Mouse (Mus musculus) lung, embryonic 14.5 days (tissue): ENCODE results near the gene Pla2g1b. TPM values are rescaled to one million over a fixed set of nuclear protein-coding genes. Genes with fewer than 3 reads are reported as not detected.

ENCODE experiments used
- ATAC-seq: fragments of 200-750 bp; cut with Nextera tagmentation; 2 replicates; pipeline ENCODE4 v1.8.0; 2017; ENCODE audit warnings: mild to moderate bottlenecking, moderate TSS enrichment, moderate library complexity; ENCODE audit not compliant: insufficient read depth
- DNase-seq: peaks from one replicate; pipeline ENCODE4 v3.0.0-alpha.2; 2015
- H3K27ac ChIP-seq: fragments of 300-500 bp; sonication (generic); 2 replicates; pipeline ENCODE4 v1.5.1; 2014; ENCODE audit warnings: low read depth, mild to moderate bottlenecking, moderate library complexity
- H3K27me3 ChIP-seq: fragments of 300-500 bp; sonication (generic); 2 replicates; pipeline ENCODE4 v1.6.1; 2014; ENCODE audit warnings: low read length, control low read depth; ENCODE audit not compliant: insufficient read depth
- H3K36me3 ChIP-seq: fragments of 300-500 bp; sonication (generic); 2 replicates; pipeline ENCODE4 v1.6.1; 2014; ENCODE audit warnings: control low read depth; ENCODE audit not compliant: insufficient read depth
- H3K4me1 ChIP-seq: fragments of 300-500 bp; sonication (generic); 2 replicates; pipeline ENCODE4 v1.6.1; 2014; ENCODE audit warnings: antibody characterized with exemption, control low read depth; ENCODE audit not compliant: insufficient read depth
- H3K4me2 ChIP-seq: fragments of 300-500 bp; sonication (generic); 2 replicates; pipeline ENCODE4 v1.6.1; 2014; ENCODE audit warnings: mild to moderate bottlenecking
- H3K4me3 ChIP-seq: fragments of 300-500 bp; sonication (generic); 2 replicates; pipeline ENCODE4 v1.5.1; 2014; ENCODE audit warnings: low read depth, low read length
- H3K9ac ChIP-seq: fragments of 300-500 bp; sonication (generic); 2 replicates; pipeline ENCODE4 v1.6.1; 2014
- H3K9me3 ChIP-seq: fragments of 300-500 bp; sonication (generic); 2 replicates; pipeline ENCODE4 v1.6.1; 2016; ENCODE audit warnings: low read depth, low read length, control low read depth
- CTCF ChIP-seq: IDR thresholded peaks from 2 replicates; pipeline ENCODE4 v1.5.1; 2016; ENCODE audit warnings: antibody characterized with exemption, low read depth
- WGBS: fragments of 180-500 bp; shearing (Covaris S2); extraction: QIAGEN DNeasy Blood & Tissue Kit; methylation state at CpG from one replicate; pipeline ENCODE4 v1.1.7; 2014; 5-methylcytosine and 5-hydroxymethylcytosine counted together
- polyA plus RNA-seq: library from polyadenylated mRNA; unstranded; fragments of >200 nt; fragmentation: Nextera tagmentation; extraction: Ambion mirVana; gene quantifications from 2 replicates; pipeline ENCODE4 v1.2.1, GENCODE M21; 2014

Pla2g1b gene
- polyA plus RNA-seq, result 4.5 and 5.6 TPM in 2 replicates

GRCm38 (mm10) chr5:115465642-115466420 lies at the start of gene Pla2g1b:
Gene Pla2g1b (plus strand): TSS chr5:115466262.
- H3K27ac ChIP-seq, result no peak within 1 kb of the TSS
- peak; percentile 34; the same call in 1 of the 2 replicates for TF ChIP-seq CTCF
- no peaks in the 10 kb centered on the region for H3K9me3 ChIP-seq
- H3K9ac ChIP-seq, result no peak within 1 kb of the TSS
- no peaks in the 10 kb centered on the region for H3K36me3 ChIP-seq
- no peaks in the 10 kb centered on the region for H3K27me3 ChIP-seq
- no peak within 1 kb of the TSS for H3K4me2 ChIP-seq
- H3K4me1 ChIP-seq, result no peaks in the 10 kb centered on the region
- no peak within 1 kb of the TSS for H3K4me3 ChIP-seq
- ATAC-seq, result no peak
- DNase-seq, result peak; percentile 53
- WGBS, result 34% methylated on average over 9 of the region's 9 CpGs

GRCm38 (mm10) chr5:115428831-115429358 lies 37.2 kb upstream of the Pla2g1b start:
- TF ChIP-seq CTCF, result no peak
- H3K9me3 ChIP-seq, result no peaks in the 10 kb centered on the region
- H3K4me2 ChIP-seq, result peak overlapping the region; percentile 82
- WGBS, result under 1% methylated on average over 20 of the region's 20 CpGs
- peaks cover 16% of the 10 kb centered on the region; the same call in 1 of the 2 replicates for H3K27me3 ChIP-seq
- peak overlapping the region; percentile 88 for H3K4me3 ChIP-seq
- no peak for ATAC-seq
- H3K4me1 ChIP-seq, result peaks cover 8% of the 10 kb centered on the region; the same call in 1 of the 2 replicates
- peak overlapping the region; percentile 92 for H3K9ac ChIP-seq
- 0 out of 2 replicates have a peak, but pooled peaks cover 11% of the 10 kb centered on the region for H3K36me3 ChIP-seq
- H3K27ac ChIP-seq, result no peak overlapping the region
- DNase-seq, result no peak

- ATAC-seq (peak; percentile 81), DNase-seq (peak; percentile 77)
- H3K9ac ChIP-seq, result peak within 1 kb of the TSS; percentile 92
- TF ChIP-seq CTCF, result no peak
- no peaks in the 10 kb centered on the region for H3K9me3 ChIP-seq
- under 1% methylated on average over 43 of the region's 117 CpGs for WGBS
- peak within 1 kb of the TSS; percentile 82 for H3K4me2 ChIP-seq
- peaks cover 16% of the 10 kb centered on the region; the same call in 1 of the 2 replicates for H3K27me3 ChIP-seq
- peak within 1 kb of the TSS; percentile 63 for H3K27ac ChIP-seq
- H3K4me1 ChIP-seq, result peaks cover 8% of the 10 kb centered on the region; the same call in 1 of the 2 replicates
- H3K4me3 ChIP-seq, result peak within 1 kb of the TSS; percentile 88
- H3K36me3 ChIP-seq, result 0 out of 2 replicates have a peak, but pooled peaks cover 13% of the 10 kb centered on the region
These were observed 36.5 kb upstream of the Pla2g1b start, which contains the start of gene Msi1 for GRCm38 (mm10) chr5:115429359-115430186. Gene Msi1 (plus strand): TSS chr5:115429599.

GRCm38 (mm10) chr5:115430187-115430960 lies 35.7 kb upstream of the Pla2g1b start:
- peaks cover 8% of the 10 kb centered on the region; the same call in 1 of the 2 replicates for H3K4me1 ChIP-seq
- WGBS, result under 1% methylated on average over 47 of the region's 73 CpGs
- ATAC-seq, result peak; percentile 16; the same call in 1 of the 2 replicates

GRCm38 (mm10) chr5:115431061-115431897 lies 34.8 kb upstream of the Pla2g1b start:
- H3K36me3 ChIP-seq, result peaks cover 21% of the 10 kb centered on the region; the same call in 1 of the 2 replicates
- ATAC-seq (no peak), DNase-seq (peak; percentile 72)
- no peak overlapping the region for H3K27ac ChIP-seq
- peak overlapping the region; percentile 92; the same call in 1 of the 2 replicates for H3K9ac ChIP-seq
- H3K4me2 ChIP-seq, result peak overlapping the region; percentile 82
- peaks cover 13% of the 10 kb centered on the region for H3K4me1 ChIP-seq
- peak overlapping the region; percentile 88 for H3K4me3 ChIP-seq
- peak; percentile 58 for TF ChIP-seq CTCF
- H3K9me3 ChIP-seq, result no peaks in the 10 kb centered on the region
- 14% methylated on average over 14 of the region's 14 CpGs for WGBS
- peaks cover 16% of the 10 kb centered on the region; the same call in 1 of the 2 replicates for H3K27me3 ChIP-seq

More at GRCm38 (mm10) chr5:115430187-115430960, 35.7 kb upstream of the Pla2g1b start:
- H3K27ac ChIP-seq, result peak overlapping the region; percentile 63
- H3K4me2 ChIP-seq, result peak overlapping the region; percentile 82
- DNase-seq, result no peak
- peaks cover 16% of the 10 kb centered on the region; the same call in 1 of the 2 replicates for H3K27me3 ChIP-seq
- H3K4me3 ChIP-seq, result peak overlapping the region; percentile 88
- peak overlapping the region; percentile 92 for H3K9ac ChIP-seq
- peaks cover 16% of the 10 kb centered on the region; the same call in 1 of the 2 replicates for H3K36me3 ChIP-seq
- H3K9me3 ChIP-seq, result no peaks in the 10 kb centered on the region
- no peak for TF ChIP-seq CTCF
